Mouse (Mus musculus): ENCODE results near the gene Lrrc18.

The Lrrc18 gene

DNA sequence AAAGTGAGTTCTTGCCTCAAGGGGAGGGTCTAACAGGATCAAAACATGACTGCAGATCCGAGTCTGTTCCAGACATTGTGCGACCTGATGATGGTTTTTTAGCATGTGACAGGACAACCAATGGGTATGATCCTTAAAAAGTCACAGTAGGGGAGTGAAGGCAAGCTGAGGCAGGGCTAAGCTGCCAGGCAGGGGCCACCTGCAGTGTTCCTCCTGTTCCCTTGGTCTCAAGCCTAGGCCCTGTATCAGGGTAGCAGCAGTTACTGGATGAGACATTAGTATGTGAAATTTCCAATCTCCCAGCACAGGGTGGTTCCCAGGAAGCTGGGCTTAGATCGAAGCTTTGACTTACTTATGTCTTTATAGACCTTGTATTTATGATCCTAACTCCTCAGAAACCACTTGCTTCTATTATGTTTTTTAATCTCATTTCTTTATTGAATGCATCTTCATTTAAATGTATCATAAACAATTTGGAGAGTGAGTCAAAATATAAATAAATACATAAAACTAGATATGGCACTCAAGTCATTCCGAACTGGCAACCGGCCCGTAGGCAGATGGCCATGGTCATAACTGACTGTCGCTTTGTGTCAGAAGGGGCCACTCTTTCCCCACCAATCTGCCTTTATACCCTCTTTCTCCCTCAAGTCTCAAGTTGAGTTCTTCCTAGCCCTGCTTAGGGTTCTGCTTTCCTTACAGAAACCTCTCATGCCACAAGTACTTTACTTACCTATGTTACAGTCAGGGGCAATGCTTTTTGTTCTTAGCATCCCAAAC is 67.9 kb downstream of the Lrrc18 start:
- no peak for DNase-seq

GRCm38 (mm10) chr14:33062996-33063395 is 71.8 kb downstream of the Lrrc18 start:
- DNase-seq = no peak
